Mouse (Mus musculus): ENCODE measurements around the gene Ythdf2.

Ythdf2 gene

GRCm38 (mm10) chr4:132154877-132155670 lies 57.0 kb downstream of the Ythdf2 start:
- DNase-seq (ENCODE audit: inconsistent age in 2 of 2, low spot score in 1 of 2), result no peak

- DNase-seq (ENCODE audit: inconsistent age in 2 of 2, low spot score in 1 of 2), result no peak
Observed at GRCm38 (mm10) chr4:132151673-132152072, 60.4 kb downstream of the Ythdf2 start.

- DNase-seq (ENCODE audit: inconsistent age in 2 of 2, low spot score in 1 of 2), result no peak
Observed at GRCm38 (mm10) chr4:132146201-132146600, 65.9 kb downstream of the Ythdf2 start.

GRCm38 (mm10) chr4:132145092-132145491 lies 67.0 kb downstream of the Ythdf2 start:
- DNase-seq (ENCODE audit: inconsistent age in 2 of 2, low spot score in 1 of 2), result no peak

GRCm38 (mm10) chr4:132144080-132144841 lies 67.8 kb downstream of the Ythdf2 start, which contains the start of gene Oprd1:
Oprd1 (minus strand) TSS chr4:132144486.
- peak in 1 of 2 experiments; percentile 37 for DNase-seq (ENCODE audit: inconsistent age in 2 of 2, low spot score in 1 of 2)

- no peak for DNase-seq (ENCODE audit: inconsistent age in 2 of 2, low spot score in 1 of 2)
Observed at GRCm38 (mm10) chr4:132138640-132139039, 73.5 kb downstream of the Ythdf2 start.

GRCm38 (mm10) chr4:132137013-132137412 lies 75.1 kb downstream of the Ythdf2 start:
- no peak for DNase-seq (ENCODE audit: inconsistent age in 2 of 2, low spot score in 1 of 2)

Data from adrenal gland, adult (tissue).